Mouse (Mus musculus): ENCODE measurements around the gene Arhgef6.

DNA sequence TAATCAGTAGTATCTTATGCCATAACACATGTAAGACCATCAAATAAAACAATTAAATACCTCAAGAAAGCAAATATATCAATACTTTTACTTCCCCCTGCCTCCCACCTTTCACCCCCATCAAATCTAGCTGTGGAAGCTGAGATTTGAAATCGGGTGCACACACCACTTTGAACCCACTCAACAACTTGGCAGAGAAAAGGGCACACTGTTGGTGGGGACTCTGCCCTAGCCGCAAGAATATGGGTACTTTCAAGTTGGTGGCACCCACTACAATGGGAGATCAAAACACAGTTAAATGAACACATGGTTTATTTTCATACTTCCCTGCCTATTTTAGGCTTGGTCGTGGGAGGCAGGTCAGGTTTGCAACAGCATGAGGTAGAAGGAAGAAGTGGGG, 116.6 kb downstream of the Arhgef6 start:
- TF ChIP-seq CTCF (IDR thresholded peaks at IDR 0.05; ENCODE audit: extremely low read depth, insufficient read depth, insufficient read length, insufficient replicate concordance) (no peak), POLR2A (IDR thresholded peaks at IDR 0.05; ENCODE audit: low read depth, low read length) (no peak)
